Mouse (Mus musculus): ENCODE data around the gene Celf5.

Gene Celf5

DNA sequence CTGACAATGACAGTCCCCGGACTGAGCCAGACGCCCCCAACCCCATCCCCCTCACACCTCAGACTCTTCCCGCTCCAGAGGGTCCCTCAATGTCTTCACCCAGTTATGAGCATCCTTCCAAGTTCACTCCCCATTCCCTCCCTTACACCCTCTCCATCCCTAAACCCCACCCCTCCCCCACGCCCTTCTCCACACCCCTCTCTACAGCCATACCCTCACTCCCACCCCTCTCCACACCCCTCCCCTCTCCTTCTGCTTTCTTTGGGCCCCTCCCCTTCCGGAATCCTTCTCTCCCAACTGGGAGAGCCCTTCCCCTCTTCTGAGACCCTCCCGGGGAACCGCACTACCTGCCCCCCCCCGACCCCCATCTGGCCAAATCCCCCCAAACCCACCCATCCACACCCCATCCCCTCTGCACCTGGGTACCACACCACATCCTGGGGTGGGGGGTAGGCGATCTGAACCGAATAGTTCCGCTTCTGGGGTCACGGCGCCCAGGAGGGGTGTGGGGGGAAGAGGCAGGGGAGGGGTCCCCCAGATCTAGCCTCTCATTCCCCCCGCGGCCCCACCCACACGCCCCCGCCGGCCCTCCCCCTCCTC lies 10.0 kb downstream of the Celf5 start:
- no peak for DNase-seq

DNA sequence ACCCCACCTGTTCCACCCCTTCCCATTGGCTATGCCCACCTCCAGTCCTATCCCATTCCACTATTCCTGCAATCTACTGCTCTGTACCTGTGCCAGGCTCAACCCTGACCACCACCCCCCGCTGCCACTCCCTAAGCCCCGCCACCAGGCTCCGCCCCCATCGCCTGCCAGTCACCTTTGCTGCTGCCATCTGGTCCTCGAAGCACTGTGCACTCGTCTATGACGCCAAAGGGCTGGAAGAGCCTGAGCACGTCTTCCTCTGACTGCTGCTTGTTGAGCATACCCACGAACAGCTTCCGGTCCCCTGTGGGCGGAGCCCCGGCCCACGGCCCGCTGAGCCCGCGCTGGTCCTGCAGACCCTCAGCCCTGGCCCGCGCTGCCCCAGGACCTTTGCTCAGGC lies 12.1 kb downstream of the Celf5 start:
- peak in 1 of 2 experiments; percentile 20 for DNase-seq

DNA sequence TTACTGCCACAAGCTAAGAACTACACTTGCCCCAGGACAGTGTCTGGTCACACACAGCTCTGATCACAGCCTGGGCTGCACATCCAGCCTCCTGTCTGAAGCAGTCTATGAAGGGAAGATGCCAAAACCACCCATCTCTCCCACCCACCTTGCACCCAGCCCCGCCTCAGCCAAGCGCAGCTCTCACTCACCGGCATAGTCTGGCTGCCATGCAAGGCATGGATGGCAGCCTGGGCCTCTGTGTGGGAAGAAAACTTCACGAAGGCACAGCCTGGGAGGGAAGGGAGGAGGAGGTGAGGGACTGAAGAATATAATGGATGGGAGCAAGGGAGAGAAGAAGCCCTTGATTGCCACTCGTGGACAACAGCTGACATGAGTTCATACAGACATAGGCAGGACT lies 13.3 kb downstream of the Celf5 start:
- peak in 1 of 2 experiments; percentile 12 for DNase-seq

DNA sequence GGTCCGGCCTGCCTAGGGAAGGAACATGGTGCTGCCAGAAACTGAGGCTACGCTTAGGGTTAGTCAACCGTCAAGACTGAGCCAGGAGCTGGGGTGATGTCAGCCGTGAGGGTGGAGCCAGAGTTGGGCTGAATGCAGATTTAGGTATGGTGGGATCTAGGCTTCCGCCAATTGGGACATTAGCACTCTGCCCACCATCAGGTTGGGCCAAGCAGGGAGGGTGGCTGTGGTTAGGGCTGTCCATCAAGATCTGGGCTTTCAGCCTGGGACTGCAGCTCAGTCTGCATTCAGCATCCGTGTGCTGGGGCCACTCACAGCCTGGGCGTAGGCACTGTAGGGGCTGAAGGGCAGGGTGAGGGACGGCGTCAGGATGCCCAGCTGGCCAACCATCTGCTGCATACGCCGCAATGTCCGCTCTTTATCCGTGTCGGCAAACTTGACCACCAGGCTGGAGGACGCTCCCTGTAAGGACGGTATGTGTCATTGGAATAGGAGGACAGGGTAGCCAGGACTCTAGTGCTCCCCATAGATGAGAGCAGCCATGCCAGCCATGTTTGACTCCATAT lies 14.8 kb downstream of the Celf5 start:
- peak; percentile 57 to 63 for DNase-seq

DNA sequence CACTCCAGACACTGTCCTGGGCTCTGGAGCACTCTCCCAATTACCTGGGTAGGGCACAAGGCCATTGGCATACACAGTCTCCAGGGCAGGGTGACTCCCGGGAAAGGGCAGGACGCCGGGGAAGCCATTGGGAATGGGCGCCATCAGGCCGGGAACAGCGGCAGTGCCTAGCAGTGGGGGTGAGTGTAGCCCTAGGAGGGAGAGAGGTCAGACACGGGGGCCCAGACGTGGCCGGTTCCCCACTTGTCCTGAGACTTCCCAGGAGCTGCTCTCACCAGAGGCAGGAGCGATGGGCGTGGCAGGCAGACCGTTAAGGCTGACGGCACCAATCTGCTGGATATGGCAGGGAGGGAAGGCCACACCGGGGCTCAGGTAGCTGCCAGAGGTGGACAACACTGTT lies 15.6 kb downstream of the Celf5 start:
- DNase-seq: peak; percentile 11 to 23

DNA sequence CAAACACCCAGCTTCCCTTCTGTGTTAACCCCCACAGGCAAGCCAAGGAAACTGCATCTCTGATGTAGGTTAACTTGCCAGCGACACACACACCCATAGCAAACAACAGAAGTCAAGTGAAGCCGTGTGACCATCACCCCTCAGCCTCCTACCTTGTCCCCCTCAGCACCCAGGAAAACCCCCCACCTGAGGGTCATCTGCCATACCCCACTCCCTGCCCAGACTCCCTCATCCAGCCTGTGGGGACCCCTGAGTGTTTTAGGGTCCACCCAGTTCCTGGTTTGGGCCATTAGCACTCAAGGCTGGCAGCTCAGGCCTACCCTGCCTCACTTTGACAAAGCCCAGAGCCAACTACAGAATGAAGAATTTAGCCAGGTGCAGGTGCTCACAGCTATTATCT lies 16.4 kb downstream of the Celf5 start:
- DNase-seq: peak in 1 of 2 experiments; percentile 7

DNA sequence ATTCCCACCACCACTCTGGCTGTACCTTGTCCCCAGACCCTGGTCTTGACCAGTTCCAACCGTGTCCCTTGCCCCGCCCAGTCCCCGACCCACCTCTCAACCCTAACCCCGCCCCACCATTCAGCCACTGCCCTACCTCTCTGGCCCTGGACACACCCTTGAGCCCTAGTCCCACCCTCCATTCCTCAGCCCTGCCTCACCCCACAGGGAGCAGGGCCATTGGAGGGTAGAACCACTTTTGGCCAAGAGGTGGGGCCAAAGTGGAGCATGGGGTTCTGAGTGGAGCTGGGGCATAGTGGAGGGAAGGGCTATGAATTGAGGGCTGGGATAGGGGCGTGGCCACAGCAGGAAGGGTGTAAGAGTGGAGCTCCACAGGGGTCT lies 17.3 kb downstream of the Celf5 start:
- DNase-seq: peak in 1 of 2 experiments; percentile 11

DNA sequence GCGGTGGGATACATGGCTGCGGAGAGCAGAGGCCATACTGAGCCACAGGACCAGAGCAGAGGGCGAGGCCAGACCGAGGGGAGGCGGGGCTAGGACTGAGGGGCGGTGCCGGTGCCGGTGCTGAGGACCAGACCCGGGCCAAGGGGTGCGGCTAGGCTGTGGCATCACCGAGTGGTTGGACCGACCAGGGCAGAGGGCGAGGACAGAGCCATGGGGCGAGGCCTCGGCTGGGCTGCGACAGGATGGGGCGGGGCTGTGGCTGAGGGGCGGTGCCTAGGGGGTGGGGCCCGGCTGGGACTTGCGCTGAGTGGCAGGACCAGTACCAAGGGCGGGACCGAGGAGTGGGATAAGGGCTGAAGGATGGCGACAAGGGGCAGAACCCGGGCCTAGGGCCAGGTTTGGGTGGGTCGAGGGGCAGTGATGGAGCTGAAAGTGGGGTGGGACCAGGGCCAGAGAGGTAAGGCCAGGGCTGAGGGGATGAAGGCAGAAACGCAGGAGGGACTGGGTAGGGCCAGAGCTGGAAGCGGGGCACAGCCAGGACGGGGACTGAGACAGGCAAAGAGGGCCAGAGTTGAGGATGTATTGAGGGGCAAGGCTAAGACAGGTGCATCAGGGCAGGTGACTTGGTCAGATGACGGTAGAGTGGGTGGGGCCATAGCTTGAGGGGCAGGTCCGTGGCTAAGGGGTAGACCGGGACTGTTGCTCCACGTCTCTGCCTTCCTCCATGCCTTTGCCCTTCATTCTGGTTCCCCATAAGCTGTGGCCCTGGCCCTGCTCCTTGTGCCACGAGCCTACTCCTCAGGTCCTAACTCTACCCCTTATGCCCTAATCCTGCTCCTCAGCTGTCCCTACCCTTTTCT lies 17.9 kb downstream of the Celf5 start:
- peak; percentile 65 to 75 for DNase-seq

DNA sequence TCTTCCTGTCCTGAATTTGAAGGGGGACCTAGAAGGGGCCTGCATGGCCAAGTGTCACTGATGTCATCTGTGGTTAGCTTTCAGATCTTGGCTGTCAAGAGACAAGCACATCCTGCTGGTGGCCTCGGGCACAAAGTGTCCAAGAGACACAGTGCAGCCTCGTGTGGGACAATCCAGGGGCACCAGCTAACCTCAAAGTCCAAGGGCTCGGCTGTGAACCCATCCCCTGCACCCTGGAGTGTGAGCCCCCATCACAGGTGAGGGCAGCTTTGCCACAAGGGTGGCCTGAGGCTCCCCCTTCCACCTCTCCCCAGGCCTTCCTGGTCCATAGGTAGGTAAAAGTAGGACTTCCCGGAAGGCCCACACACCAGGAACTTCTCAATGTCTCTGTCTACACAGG lies 19.0 kb downstream of the Celf5 start:
- DNase-seq: peak in 1 of 2 experiments; percentile 15

DNA sequence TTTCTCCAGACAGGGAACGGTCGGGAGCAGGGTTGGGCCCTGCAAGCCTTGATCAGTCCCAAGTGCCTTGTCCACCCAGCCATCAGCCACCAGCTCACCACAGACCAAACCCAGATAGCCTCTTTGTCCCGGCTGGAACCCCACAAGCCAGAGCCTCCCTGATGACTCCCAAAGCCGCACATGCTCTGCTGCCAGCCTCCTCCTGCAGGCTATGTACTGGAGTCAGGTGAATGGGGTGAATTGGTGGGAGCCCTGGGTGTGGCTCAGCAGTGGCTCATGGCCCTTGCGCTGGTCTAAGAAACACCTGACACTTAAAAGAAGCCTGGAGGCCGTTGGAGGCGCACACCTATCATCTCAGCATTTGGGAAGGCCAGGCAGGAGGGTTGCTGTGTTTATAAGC lies 19.6 kb downstream of the Celf5 start:
- peak in 1 of 2 experiments; percentile 11 for DNase-seq

DNA sequence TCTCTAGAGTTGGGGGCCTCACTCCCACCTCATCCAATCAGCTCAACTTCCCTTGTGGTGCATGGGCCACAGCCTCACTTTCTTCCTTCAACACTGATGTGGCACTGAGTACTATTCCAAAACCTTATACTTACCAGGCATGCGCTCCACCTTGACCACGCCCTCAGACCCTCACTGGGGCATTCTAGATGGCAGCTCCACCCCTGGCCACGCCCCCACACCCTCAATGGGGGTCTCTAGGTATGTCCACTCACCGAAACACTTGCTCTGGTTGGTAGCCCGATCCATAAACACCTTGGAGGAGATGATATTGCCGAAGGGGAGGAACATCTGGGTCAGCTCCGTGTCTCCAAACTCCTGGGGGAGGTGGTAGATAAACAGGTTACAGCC lies 20.1 kb downstream of the Celf5 start:
- peak in 1 of 2 experiments; percentile 8 for DNase-seq

DNA sequence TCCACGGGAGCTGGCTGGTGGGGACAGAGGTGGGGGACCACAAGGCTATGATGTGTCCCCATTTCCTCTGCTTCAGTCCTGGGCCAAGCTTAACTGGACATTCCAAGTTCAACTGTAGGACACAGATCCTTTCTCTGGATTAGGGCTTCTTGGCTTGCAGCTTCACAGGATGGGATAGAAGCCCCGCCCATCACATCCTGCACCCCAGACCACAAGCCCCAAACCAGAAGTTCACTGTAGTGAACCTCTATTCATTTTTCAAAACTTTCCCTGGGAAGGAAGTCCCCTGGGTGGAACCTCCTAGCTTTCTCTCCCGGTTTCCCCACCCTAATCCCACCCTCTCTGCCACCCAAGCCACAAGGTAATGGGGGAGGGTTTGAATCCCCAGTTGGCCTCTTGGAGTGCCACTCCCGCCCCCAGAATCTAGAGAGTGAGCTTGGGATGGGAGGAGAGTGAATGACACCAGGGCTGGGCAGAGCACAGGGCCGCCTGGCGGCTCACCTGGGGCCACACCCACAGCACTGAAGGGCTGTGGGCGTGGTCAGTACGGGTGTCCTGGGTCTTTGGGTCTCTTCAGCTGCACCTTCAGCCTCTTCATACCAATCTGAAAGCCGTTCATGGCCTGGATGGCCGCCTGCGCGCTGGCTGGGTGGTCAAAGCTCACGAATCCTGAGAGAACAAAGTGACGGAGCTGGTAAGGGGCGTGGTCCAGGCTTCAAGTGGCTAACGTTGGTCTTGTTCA lies 20.7 kb downstream of the Celf5 start:
- DNase-seq: peak in 1 of 2 experiments; percentile 5

DNA sequence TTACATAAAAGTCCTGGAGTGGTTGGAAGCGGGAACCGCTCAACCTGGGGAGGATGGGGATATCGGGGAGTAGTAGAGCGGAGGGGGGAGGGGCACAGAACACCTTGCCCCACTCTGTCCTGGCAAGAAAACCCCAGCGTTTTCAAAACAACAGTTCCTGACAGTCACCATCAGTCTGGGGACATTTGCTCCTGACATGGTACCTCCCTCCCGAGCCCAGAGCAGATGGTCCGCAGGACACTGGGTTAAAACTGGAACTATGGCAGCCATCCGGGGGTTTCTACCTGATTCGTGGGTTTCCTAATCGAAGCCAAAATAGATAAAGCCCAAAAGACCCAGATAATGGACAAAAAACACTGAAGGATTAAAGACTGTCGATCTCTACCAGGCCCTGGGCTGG lies 21.6 kb downstream of the Celf5 start:
- DNase-seq: peak in 1 of 2 experiments; percentile 12

DNA sequence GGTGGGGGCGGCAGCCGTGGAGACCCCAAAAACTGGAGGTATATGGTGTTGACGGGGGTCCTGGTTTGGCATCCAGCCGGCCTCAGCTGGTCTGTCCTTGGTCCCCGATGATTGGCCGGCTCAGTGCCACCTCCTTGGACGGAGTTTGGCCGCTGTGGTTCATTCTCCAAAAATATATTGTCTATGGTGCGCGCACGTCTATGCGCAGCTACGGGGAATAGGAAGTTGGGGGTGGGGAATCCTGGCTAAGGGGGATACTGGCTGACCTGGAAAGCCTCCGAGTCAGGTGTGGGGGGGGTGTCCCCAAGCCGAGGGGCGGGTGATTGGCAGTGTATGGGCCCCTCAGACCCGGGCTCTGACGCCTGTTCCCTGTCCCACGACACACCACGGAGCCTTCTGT lies 22.0 kb downstream of the Celf5 start:
- peak in 1 of 2 experiments; percentile 31 for DNase-seq

DNA sequence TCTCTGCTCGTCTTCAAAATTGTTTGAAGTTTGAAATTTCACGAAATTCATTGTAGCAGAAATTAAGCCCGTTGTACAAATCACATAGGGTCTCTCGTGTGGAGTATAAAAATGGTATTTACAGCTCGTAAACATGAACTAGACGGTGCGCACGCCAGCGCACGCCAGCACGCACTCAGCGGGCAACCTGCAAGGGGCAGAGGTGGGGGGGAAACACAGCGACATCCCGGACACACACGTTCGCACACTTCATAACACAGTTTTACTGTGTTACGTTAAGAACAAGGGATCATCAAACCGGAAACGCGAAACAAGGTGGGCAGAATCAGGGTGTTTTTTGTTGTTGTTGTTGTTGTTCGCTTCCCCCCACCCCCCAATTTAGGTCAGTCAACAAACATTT lies 23.1 kb downstream of the Celf5 start:
- DNase-seq: peak in 1 of 2 experiments; percentile 2

DNA sequence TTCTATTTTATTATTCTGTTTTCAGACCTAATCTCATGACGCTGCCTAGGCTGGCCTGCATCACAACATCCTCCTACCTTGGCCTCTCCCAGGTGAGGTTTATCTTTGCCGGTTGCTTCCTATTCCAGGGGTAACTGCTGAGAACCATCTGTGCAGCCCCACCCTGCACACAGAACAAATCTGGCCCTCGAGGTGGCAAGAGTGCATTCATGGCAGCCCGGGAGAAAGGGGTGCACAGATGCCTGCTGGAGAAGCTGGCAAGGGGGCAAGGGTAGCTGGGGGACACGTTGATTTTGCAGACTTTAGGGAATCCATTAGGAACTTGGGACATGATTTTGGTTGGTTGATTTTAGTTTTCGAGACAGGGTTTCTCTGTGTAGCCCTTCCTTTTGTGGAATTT lies 24.2 kb downstream of the Celf5 start:
- peak in 1 of 2 experiments; percentile 18 for DNase-seq

DNA sequence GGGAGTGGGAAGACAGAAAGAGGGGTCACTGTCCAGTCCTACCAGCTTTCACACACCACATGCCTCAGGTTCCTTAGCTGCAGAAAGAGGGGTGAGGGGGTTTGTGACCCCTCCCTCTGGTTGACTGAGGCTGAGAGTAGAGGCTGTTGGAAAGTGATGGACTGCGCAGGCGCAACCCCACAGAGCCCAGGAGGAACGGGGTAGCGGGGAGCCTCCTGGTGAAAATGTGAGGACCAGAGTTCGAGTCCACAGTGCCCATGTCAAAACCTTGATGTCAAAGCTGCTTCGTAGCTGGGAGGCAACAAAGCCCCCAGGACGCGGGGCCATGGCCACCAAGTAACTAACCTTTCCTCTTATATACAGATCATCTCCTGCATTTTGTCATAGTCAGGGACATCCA lies 24.9 kb downstream of the Celf5 start:
- DNase-seq: no peak

DNA sequence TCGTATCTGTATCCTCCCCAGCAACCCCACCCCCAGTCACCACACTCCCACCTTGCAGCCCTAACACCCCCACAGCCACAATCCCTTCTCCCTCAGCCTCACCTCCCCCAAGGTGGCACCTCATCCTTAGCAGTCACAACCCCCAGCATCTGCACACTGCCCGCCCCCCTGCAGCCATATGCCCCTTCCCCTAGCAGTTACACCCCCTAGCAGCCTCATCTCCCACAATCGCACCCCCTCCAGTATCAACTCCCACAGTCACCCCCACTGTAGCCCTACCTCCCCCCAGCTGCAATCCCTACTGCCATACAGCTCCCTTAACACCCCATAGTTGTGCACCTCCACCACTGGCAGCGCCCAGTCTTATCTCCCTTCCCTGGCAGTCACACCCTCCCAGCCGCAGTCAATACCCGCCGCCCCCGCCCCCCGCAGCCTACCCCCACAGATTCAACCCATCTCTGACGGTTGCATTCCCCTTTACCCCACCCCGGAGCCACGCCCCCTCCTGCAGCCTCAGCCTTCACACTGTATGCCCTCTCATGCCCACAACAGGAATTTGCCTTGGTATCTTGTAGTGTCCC lies 25.4 kb downstream of the Celf5 start:
- no peak for DNase-seq

DNA sequence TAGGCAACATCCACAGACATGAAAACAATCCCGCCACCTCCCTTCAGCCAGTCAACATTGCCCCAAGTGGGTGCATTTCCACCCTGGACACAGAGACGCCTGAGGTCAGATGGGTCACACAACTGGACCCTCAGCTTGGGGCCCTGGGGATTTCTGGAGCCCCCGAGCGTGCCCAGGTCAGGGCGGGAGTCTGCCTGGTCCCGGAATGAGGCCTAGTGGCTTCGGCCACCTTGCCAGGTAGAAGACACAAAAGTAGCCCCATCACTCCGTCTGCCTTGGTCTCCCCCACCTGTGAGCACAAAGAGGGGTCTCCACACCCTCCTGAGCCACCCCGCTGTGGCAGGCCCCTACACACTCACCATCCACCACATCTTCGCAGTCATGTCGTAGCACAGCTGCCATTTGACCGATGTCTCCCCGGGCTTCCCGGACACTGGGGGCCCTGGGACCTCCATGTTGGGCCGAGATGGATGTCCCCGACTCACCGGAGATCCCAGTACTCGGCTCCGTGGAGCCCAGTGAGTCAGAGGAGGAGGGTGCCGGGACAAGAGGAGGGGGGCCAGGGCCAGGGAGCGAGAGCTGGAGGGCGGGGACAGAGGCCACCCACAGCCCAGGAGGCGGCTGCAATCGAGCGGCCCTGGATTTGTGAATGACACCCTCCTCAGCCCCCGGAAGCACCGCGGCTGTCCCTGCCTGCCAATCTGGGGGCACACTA lies 27.2 kb downstream of the Celf5 start, which contains the start of gene Nfic:
Gene Nfic, minus strand, starts transcription at position 455 of the 715 bp plus-strand sequence.
- peak in 1 of 2 experiments; percentile 5 for DNase-seq

DNA sequence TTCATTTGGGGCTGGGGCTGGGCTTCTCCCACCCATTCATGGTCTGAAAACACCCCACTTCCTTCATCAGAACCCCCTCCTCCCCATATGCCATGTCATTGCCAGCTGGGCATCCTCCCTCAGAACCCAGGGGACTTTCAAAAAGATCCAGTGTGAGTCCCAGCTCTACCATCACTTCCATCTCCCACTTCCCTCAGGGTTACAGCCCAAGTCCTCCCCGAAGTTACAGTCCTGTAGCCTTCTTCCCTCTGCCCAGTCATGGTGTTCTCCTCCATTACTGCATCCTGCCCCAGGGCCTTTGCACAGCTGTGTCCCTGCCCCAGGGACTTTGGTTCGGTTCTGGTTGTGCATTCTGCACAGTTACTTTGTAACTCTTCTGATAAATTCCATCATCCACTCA lies 28.4 kb downstream of the Celf5 start:
- DNase-seq: peak in 1 of 2 experiments; percentile 2

DNA sequence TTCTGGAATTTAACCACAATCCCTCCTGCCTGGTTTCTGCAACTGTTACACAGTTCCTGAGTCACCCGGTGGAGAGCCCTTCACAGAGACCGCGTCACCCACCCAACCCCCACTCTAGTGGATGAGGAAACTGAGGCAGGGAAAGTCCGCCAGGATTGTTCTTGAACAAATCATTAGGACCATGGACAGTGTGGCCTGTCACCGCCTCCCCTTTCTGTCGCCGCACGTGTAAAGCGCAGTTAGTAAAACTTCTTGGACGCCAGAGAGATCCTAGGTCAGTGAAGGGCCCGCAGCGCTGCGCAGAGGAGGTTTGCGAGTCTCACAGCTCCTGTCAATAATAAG lies 29.6 kb downstream of the Celf5 start:
- DNase-seq: no peak
